Mouse (Mus musculus) stomach, postnatal 0 days (tissue): Measurements from ENCODE around the gene Dhx34. TPM values are rescaled to one million over a fixed set of nuclear protein-coding genes. Genes with fewer than 3 reads are reported as not detected.

Source experiments
- ATAC-seq: fragments of 200-750 bp; cut with Nextera tagmentation; 2 replicates; pipeline ENCODE4 v1.8.0; 2017; ENCODE audit not compliant: low FRiP score, low TSS enrichment
- DNase-seq: peaks from one replicate; pipeline ENCODE4 v3.0.0-alpha.2; 2016; ENCODE audit warnings: low spot score
- H3K27ac ChIP-seq: fragments of 300-500 bp; sonication (generic); replicated peaks from 2 replicates; pipeline ENCODE4 v1.5.1; 2014; ENCODE audit warnings: mild to moderate bottlenecking, control low read depth
- H3K27me3 ChIP-seq: fragments of 300-500 bp; sonication (generic); 2 replicates; pipeline ENCODE4 v1.6.1; 2014; ENCODE audit warnings: low read length; ENCODE audit not compliant: control insufficient read depth, insufficient read depth
- H3K36me3 ChIP-seq: fragments of 300-500 bp; sonication (generic); 2 replicates; pipeline ENCODE4 v1.6.1; 2014; ENCODE audit warnings: low read length, mixed read lengths; ENCODE audit not compliant: control insufficient read depth, insufficient read depth
- H3K4me1 ChIP-seq: fragments of 300-500 bp; sonication (generic); replicated peaks from 2 replicates; pipeline ENCODE4 v1.6.1; 2014; ENCODE audit warnings: antibody characterized with exemption; ENCODE audit not compliant: control insufficient read depth, insufficient read depth
- H3K4me2 ChIP-seq: fragments of 300-500 bp; sonication (generic); replicated peaks from 2 replicates; pipeline ENCODE4 v1.6.1; 2014; ENCODE audit warnings: low read depth, mild to moderate bottlenecking, control low read depth, moderate library complexity
- H3K4me3 ChIP-seq: fragments of 300-500 bp; sonication (generic); 2 replicates; pipeline ENCODE4 v1.5.1; 2014; ENCODE audit warnings: low read depth, low read length, control low read depth
- H3K9ac ChIP-seq: fragments of 300-500 bp; sonication (generic); 2 replicates; pipeline ENCODE4 v1.6.1; 2014; ENCODE audit warnings: mild to moderate bottlenecking, low read length, control low read depth, mixed read lengths
- H3K9me3 ChIP-seq: fragments of 300-500 bp; sonication (generic); 2 replicates; pipeline ENCODE4 v1.6.1; 2016; ENCODE audit warnings: low read length; ENCODE audit not compliant: control insufficient read depth
- CTCF ChIP-seq: IDR thresholded peaks from 2 replicates; pipeline ENCODE4 v1.5.1; 2016; ENCODE audit warnings: antibody characterized with exemption, low read depth, mild to moderate bottlenecking, moderate library complexity
- EP300 ChIP-seq: optimal IDR thresholded peaks from 2 replicates; pipeline ENCODE3; 2016; ENCODE audit warnings: antibody characterized with exemption
- WGBS: fragments of 180-500 bp; shearing (Covaris S2); extraction: QIAGEN DNeasy Blood & Tissue Kit; methylation state at CpG from one replicate; pipeline ENCODE4 v1.1.7; 2014; 5-methylcytosine and 5-hydroxymethylcytosine counted together
- polyA plus RNA-seq: library from polyadenylated mRNA; unstranded; fragments of >200 nt; fragmentation: Nextera tagmentation; extraction: Ambion mirVana; gene quantifications from 2 replicates; pipeline ENCODE4 v1.2.1, GENCODE M21; 2015

The Dhx34 gene
- polyA plus RNA-seq, 1 experiment from 2014 or later = 6.9 TPM

- H3K9ac ChIP-seq = no peak overlapping the region
- TF ChIP-seq EP300 (no peak), CTCF (no peak)
- DNase-seq (no peak), ATAC-seq (no peak)
- no peak overlapping the region for H3K4me2 ChIP-seq
- H3K27ac ChIP-seq = no peak overlapping the region
- H3K4me3 ChIP-seq = no peak overlapping the region
- no peaks in the 10 kb centered on the region for H3K4me1 ChIP-seq
- WGBS = 55% methylated on average over 2 of the region's 4 CpGs
- no peaks in the 10 kb centered on the region for H3K36me3 ChIP-seq
- no peaks in the 10 kb centered on the region for H3K9me3 ChIP-seq
- H3K27me3 ChIP-seq = no peaks in the 10 kb centered on the region
Measured at GRCm38 (mm10) chr7:16245958-16246357, 24.1 kb upstream of the Dhx34 start.

- Histone ChIP-seq H3K9ac (no peak within 1 kb of the TSS), H3K4me3 (no peak within 1 kb of the TSS), H3K27me3 (no peaks in the 10 kb centered on the region), H3K4me1 (no peaks in the 10 kb centered on the region), H3K27ac (peak within 1 kb of the TSS; percentile 18; the same call in 1 of the 2 replicates), H3K36me3 (no peaks in the 10 kb centered on the region), H3K4me2 (no peak within 1 kb of the TSS), H3K9me3 (no peaks in the 10 kb centered on the region)
- WGBS = 38% methylated on average over 5 of the region's 5 CpGs
- TF ChIP-seq CTCF = no peak
- no peak for TF ChIP-seq EP300
- no peak for DNase-seq
- 0 out of 2 replicates have a peak, but pooled peaks have one; percentile 46 for ATAC-seq
Measured at GRCm38 (mm10) chr7:16244067-16244466, 22.2 kb upstream of the Dhx34 start, which contains the start of gene C5ar2. Gene C5ar2, minus strand, starts transcription at chr7:16244154.

- WGBS = 81% methylated on average over 6 of the region's 6 CpGs
- H3K27ac ChIP-seq = no peak overlapping the region
- TF ChIP-seq CTCF = no peak
- no peak overlapping the region for H3K4me3 ChIP-seq
- DNase-seq (no peak), ATAC-seq (no peak)
- H3K36me3 ChIP-seq = no peaks in the 10 kb centered on the region
- H3K4me1 ChIP-seq = no peaks in the 10 kb centered on the region
- H3K9me3 ChIP-seq = no peaks in the 10 kb centered on the region
- H3K4me2 ChIP-seq = no peak overlapping the region
- no peak overlapping the region for H3K9ac ChIP-seq
- H3K27me3 ChIP-seq = no peaks in the 10 kb centered on the region
Measured at GRCm38 (mm10) chr7:16242198-16242597, 20.4 kb upstream of the Dhx34 start.

- Histone ChIP-seq H3K27me3 (no peaks in the 10 kb centered on the region), H3K36me3 (no peaks in the 10 kb centered on the region), H3K4me1 (no peaks in the 10 kb centered on the region), H3K9ac (no peak overlapping the region), H3K9me3 (no peaks in the 10 kb centered on the region), H3K4me3 (no peak overlapping the region), H3K4me2 (no peak overlapping the region), H3K27ac (no peak overlapping the region)
- no peak for ATAC-seq
- DNase-seq = no peak
- TF ChIP-seq CTCF (peak; percentile 36), EP300 (no peak)
- WGBS = 52% methylated on average over 11 of the region's 11 CpGs
Measured at GRCm38 (mm10) chr7:16241787-16242186, 19.9 kb upstream of the Dhx34 start.

- ATAC-seq (no peak), DNase-seq (no peak)
- no peaks in the 10 kb centered on the region for H3K4me1 ChIP-seq
- H3K9ac ChIP-seq = no peak overlapping the region
- H3K27me3 ChIP-seq = no peaks in the 10 kb centered on the region
- no peaks in the 10 kb centered on the region for H3K9me3 ChIP-seq
- H3K36me3 ChIP-seq = no peaks in the 10 kb centered on the region
- 93% methylated on average over 1 of the region's 1 CpGs for WGBS
- H3K4me2 ChIP-seq = no peak overlapping the region
- H3K4me3 ChIP-seq = no peak overlapping the region
- no peak for TF ChIP-seq EP300
- TF ChIP-seq CTCF = peak; percentile 8; the same call in 1 of the 2 replicates
- no peak overlapping the region for H3K27ac ChIP-seq
Measured at GRCm38 (mm10) chr7:16240978-16241303, 19.1 kb upstream of the Dhx34 start.

GRCm38 (mm10) chr7:16240281-16240977 lies 18.6 kb upstream of the Dhx34 start:
- WGBS = 64% methylated on average over 7 of the region's 7 CpGs

More at GRCm38 (mm10) chr7:16240281-16240977, 18.6 kb upstream of the Dhx34 start:
- Histone ChIP-seq H3K27ac (no peak overlapping the region), H3K4me1 (no peaks in the 10 kb centered on the region), H3K4me2 (no peak overlapping the region), H3K27me3 (no peaks in the 10 kb centered on the region), H3K36me3 (no peaks in the 10 kb centered on the region), H3K4me3 (no peak overlapping the region), H3K9ac (no peak overlapping the region), H3K9me3 (no peaks in the 10 kb centered on the region)
- DNase-seq (no peak), ATAC-seq (no peak)
- no peak for TF ChIP-seq EP300
- TF ChIP-seq CTCF = no peak
